Comparison of ENCODE assay signal across 9 mouse cellular contexts in the genomic region with DNA sequence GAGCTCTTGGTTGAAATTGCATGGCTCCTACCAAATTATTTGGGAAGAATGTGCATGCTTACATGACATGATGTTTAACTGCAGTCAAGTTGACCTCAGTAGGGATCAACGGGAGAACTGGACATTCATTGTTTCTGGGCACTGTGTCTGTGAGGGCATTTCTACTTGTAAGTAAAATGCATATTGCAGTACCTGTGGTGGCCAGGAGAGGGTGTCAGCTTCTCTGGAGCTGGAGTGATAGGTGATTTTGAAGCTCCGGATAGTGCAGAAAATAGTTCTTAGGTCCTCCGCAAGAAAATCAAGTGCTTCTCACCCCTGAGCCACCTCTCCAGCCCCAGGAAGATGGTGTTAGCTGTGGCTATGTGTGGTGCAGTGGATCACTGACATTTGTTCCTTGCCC.
A peak's percentile ranks its signal among the peaks of the same experiment; 100 is the strongest.
DNase-seq lines count a peak whose midpoint lies in the region; ATAC-seq and TF ChIP-seq lines count a peak whose summit lies in the region.
"Had no signal": no experiment of that assay in that cellular context is flagged by ENCODE, and none has a peak within 500 bp of the region (broad histone marks: within the 10 kb centered on the region; RNA-seq: fewer than 3 reads in every experiment).

No protein-coding gene starts in this region.

- TF ChIP-seq CTCF in hindbrain, postnatal 0 days (IDR thresholded peaks at IDR 0.05; ENCODE audit: low read depth): peak; percentile 71

- H3K27ac ChIP-seq in hindbrain, embryonic 10.5 days: no peak overlapping the region
- H3K27ac ChIP-seq in hindbrain, embryonic 13.5 days: no peak overlapping the region
- H3K27ac ChIP-seq in hindbrain, postnatal 0 days: no peak overlapping the region
- H3K27ac ChIP-seq in heart, embryonic 12.5 days (ENCODE audit: poor library complexity, severe bottlenecking): no peak overlapping the region

- 0 out of 2 replicates have a peak, but pooled peaks cover 4% of the 10 kb centered on the region for H3K4me1 ChIP-seq in hindbrain, embryonic 10.5 days (replicated peaks)
- no peaks in the 10 kb centered on the region for H3K4me1 ChIP-seq in hindbrain, embryonic 13.5 days (replicated peaks)
- no peaks in the 10 kb centered on the region for H3K4me1 ChIP-seq in hindbrain, postnatal 0 days (ENCODE audit: insufficient read depth, low read length)
- no peaks in the 10 kb centered on the region for H3K4me1 ChIP-seq in heart, embryonic 12.5 days (replicated peaks)

- no peak for ATAC-seq in hindbrain, embryonic 13.5 days (ENCODE audit: low FRiP score)
- no peak for ATAC-seq in hindbrain, postnatal 0 days
- no peak for ATAC-seq in heart, embryonic 12.5 days (ENCODE audit: insufficient number of reproducible peaks, low FRiP score)

- H3K4me3 ChIP-seq in hindbrain, embryonic 10.5 days: no peak overlapping the region
- no peak overlapping the region for H3K4me3 ChIP-seq in hindbrain, embryonic 13.5 days
- no peak overlapping the region for H3K4me3 ChIP-seq in hindbrain, postnatal 0 days (ENCODE audit: low read length)
- no peak overlapping the region for H3K4me3 ChIP-seq in heart, embryonic 12.5 days

- no peak overlapping the region for H3K9ac ChIP-seq in hindbrain, embryonic 13.5 days
- no peak overlapping the region for H3K9ac ChIP-seq in hindbrain, postnatal 0 days (replicated peaks; ENCODE audit: low read length)
- no peak overlapping the region for H3K9ac ChIP-seq in heart, embryonic 12.5 days

- no peaks in the 10 kb centered on the region for H3K36me3 ChIP-seq in hindbrain, embryonic 10.5 days
- no peaks in the 10 kb centered on the region for H3K36me3 ChIP-seq in hindbrain, embryonic 13.5 days
- no peaks in the 10 kb centered on the region for H3K36me3 ChIP-seq in hindbrain, postnatal 0 days (ENCODE audit: insufficient read depth, low read length)
- no peaks in the 10 kb centered on the region for H3K36me3 ChIP-seq in heart, embryonic 12.5 days
- H3K36me3 ChIP-seq: G1E had no signal

- 57% methylated on average over 3 of the region's 3 CpGs for WGBS in hindbrain, embryonic 10.5 days
- 67% methylated on average over 3 of the region's 3 CpGs for WGBS in hindbrain, embryonic 13.5 days
- WGBS in hindbrain, postnatal 0 days: 66% methylated on average over 3 of the region's 3 CpGs
- 47% methylated on average over 3 of the region's 3 CpGs for WGBS in heart, embryonic 12.5 days

- H3K4me2 ChIP-seq in hindbrain, embryonic 13.5 days: no peak overlapping the region
- no peak overlapping the region for H3K4me2 ChIP-seq in hindbrain, postnatal 0 days (ENCODE audit: low read depth, low read length)
- H3K4me2 ChIP-seq in heart, embryonic 12.5 days: no peak overlapping the region

- peak; percentile 54 for DNase-seq in hindbrain, embryonic 10.5 days (ENCODE audit: low spot score)
- DNase-seq in ES-CJ7 (ENCODE audit: low read depth, low spot score): peak; percentile 68
- DNase-seq in brain, adult 2 months (ENCODE audit: low read depth, low spot score): peak; percentile 93
- peak; percentile 70 for DNase-seq in hindbrain, postnatal 0 days (ENCODE audit: low spot score)
- peak; percentile 21 for DNase-seq in lung, postnatal 10 days
- no peak for DNase-seq in thymus, postnatal 10 days (ENCODE audit: low spot score in 2 of 2)

- no peaks in the 10 kb centered on the region for H3K9me3 ChIP-seq in hindbrain, embryonic 10.5 days
- H3K9me3 ChIP-seq in hindbrain, embryonic 13.5 days: no peaks in the 10 kb centered on the region
- no peaks in the 10 kb centered on the region for H3K9me3 ChIP-seq in hindbrain, postnatal 0 days (ENCODE audit: low read length)
- no peaks in the 10 kb centered on the region for H3K9me3 ChIP-seq in heart, embryonic 12.5 days (replicated peaks)

- H3K27me3 ChIP-seq in hindbrain, embryonic 10.5 days (ENCODE audit: insufficient read depth, poor library complexity, severe bottlenecking): no peaks in the 10 kb centered on the region
- no peaks in the 10 kb centered on the region for H3K27me3 ChIP-seq in hindbrain, embryonic 13.5 days
- H3K27me3 ChIP-seq in hindbrain, postnatal 0 days (ENCODE audit: insufficient read depth, low read length): no peaks in the 10 kb centered on the region
- H3K27me3 ChIP-seq in heart, embryonic 12.5 days (replicated peaks): peaks cover 10% of the 10 kb centered on the region; the same call in 1 of the 2 replicates

Comparison
In these comparisons a context has a peak if more than half of its experiments do, and no peak if none do; other contexts are left out.
1. DNase-seq: peak in hindbrain, embryonic 10.5 days (single experiment), ES-CJ7 (single experiment), brain, adult 2 months (single experiment), hindbrain, postnatal 0 days (single experiment) and lung, postnatal 10 days (single experiment); none in thymus, postnatal 10 days (0 of 2).